8 mouse cellular contexts compared by ENCODE assay signal in the genomic region with DNA sequence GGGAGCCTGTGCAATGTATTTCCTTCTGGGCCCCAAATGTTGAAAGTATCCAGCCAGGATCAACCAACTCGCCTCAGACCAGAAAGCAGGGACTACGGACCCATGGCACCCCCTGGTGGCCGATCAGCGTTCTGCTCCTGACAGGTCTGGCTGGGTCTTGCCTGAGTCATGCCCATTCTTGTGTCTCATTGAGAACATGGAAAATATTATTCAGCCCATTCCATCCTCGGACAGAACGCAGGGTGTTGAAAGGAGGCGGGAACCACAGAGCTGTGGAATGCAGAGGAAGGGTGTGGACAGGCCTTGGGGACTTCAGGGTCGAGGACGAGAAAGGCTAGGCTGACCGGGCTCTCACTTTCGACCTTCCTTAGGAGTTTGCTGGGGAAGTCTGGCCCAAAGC. TPM values are rescaled to one million over a fixed set of nuclear protein-coding genes. Genes with fewer than 3 reads are reported as not detected.
A peak's percentile ranks its signal among the peaks of the same experiment; 100 is the strongest.
DNase-seq lines count a peak whose midpoint lies in the region; ATAC-seq and TF ChIP-seq lines count a peak whose summit lies in the region.

No protein-coding gene starts in this region.

- no peak overlapping the region for H3K4me2 ChIP-seq in hindbrain, embryonic 15.5 days

- peak; percentile 71 for DNase-seq in Patski (ENCODE audit: low read depth, low spot score)
- peak; percentile 97 to 98 for DNase-seq in cerebellum, postnatal 25 days
- DNase-seq in frontal cortex, postnatal 36 days (ENCODE audit: low spot score in 2 of 2) = peak; percentile 94 to 95
- DNase-seq in left cerebral cortex, adult 11 months (ENCODE audit: low spot score) = peak; percentile 87
- DNase-seq in lung, postnatal 36 days = peak; percentile 97
- peak; percentile 74 for DNase-seq in retina, postnatal 7 days (ENCODE audit: low read depth, low spot score)
- DNase-seq in urinary bladder, adult 18-20 months (ENCODE audit: low spot score in 2 of 2) = peak; percentile 93 to 94

- H3K27me3 ChIP-seq in Patski = no peaks in the 10 kb centered on the region
- H3K27me3 ChIP-seq in hindbrain, embryonic 15.5 days = no peaks in the 10 kb centered on the region

- H3K27ac ChIP-seq in hindbrain, embryonic 15.5 days (replicated peaks) = no peak overlapping the region

- H3K4me3 ChIP-seq in hindbrain, embryonic 15.5 days = no peak overlapping the region

- CTCF ChIA-PET in Patski (lab: Charles Lee) = interaction anchor here (0.8 to 3.0 kb wide), 10 partner anchors 12 to 136 kb away, joined by 3 to 13 read pairs (median 4); no protein-coding TSS in a partner anchor

- H3K9me3 ChIP-seq in hindbrain, embryonic 15.5 days = no peaks in the 10 kb centered on the region

- ATAC-seq in Patski = peak; percentile 71
- peak; percentile 74; the same call in 1 of the 2 replicates for ATAC-seq in hindbrain, embryonic 15.5 days (ENCODE audit: low FRiP score, low read depth)

- TF ChIP-seq CTCF in Patski (IDR thresholded peaks at IDR 0.05) = peak; percentile 98

- no peak overlapping the region for H3K9ac ChIP-seq in hindbrain, embryonic 15.5 days

- in situ Hi-C loops in Patski (cut with MboI; ENCODE audit: low pct_unique_long_range_greater_than_20kb) = loop anchor here (5.0 to 25.0 kb wide), 2 partner anchors 87 to 377 kb away; no protein-coding TSS in a partner anchor

- 27% methylated on average over 11 of the region's 11 CpGs for WGBS in hindbrain, embryonic 15.5 days

- H3K36me3 ChIP-seq in hindbrain, embryonic 15.5 days = no peaks in the 10 kb centered on the region

- POLR2A ChIA-PET in Patski (lab: Charles Lee) = interaction anchor here (0.7 kb wide), 1 partner anchor 95 kb away, joined by 3 read pairs; no protein-coding TSS in a partner anchor

- H3K4me1 ChIP-seq in hindbrain, embryonic 15.5 days (replicated peaks) = no peaks in the 10 kb centered on the region

RNA-seq across cellular contexts. Expression of gene Zmynd8, which starts 15.5 kb away (rescaled TPM):
- polyA plus RNA-seq in Patski (2021) = 98.3 TPM
- 71.8 and 79.2 TPM in 2 replicates for polyA plus RNA-seq in hindbrain, embryonic 15.5 days (2015; fragmentation: Nextera tagmentation; extraction: Ambion mirVana)
